Mouse (Mus musculus) spleen, adult 2 months (tissue): Measurements from ENCODE around the gene Slc35e2. TPM values are rescaled to one million over a fixed set of nuclear protein-coding genes. Genes with fewer than 3 reads are reported as not detected.

Experiments used
- DNase-seq, 2 experiments: peaks; one replicate each; pipeline versions ENCODE4 v3.0.0 to v3.0.0-alpha.2; 2012 to 2021; ENCODE audit warnings: low spot score in 2 of 2, low read depth in 1 of 2
- H3K27ac ChIP-seq: fragments of 200-500 bp; 2 replicates; pipeline ENCODE4 v1.5.1; 2012; ENCODE audit warnings: low read length, inconsistent platforms; ENCODE audit not compliant: insufficient read depth
- H3K27me3 ChIP-seq: fragments of 200-500 bp; 2 replicates; pipeline ENCODE4 v1.6.1; 2012; ENCODE audit warnings: mild to moderate bottlenecking, moderate library complexity, low read length, inconsistent platforms; ENCODE audit not compliant: control insufficient read depth, insufficient read depth
- H3K36me3 ChIP-seq: fragments of 200-500 bp; 2 replicates; pipeline ENCODE4 v1.6.1; 2012; ENCODE audit warnings: mild to moderate bottlenecking, low read length, inconsistent platforms; ENCODE audit not compliant: control insufficient read depth, insufficient read depth
- H3K4me1 ChIP-seq: fragments of 200-500 bp; 2 replicates; pipeline ENCODE4 v1.6.1; 2011; ENCODE audit warnings: inconsistent platforms; ENCODE audit not compliant: control insufficient read depth, insufficient read depth, insufficient read length
- H3K4me3 ChIP-seq: fragments of 200-500 bp; 2 replicates; pipeline ENCODE4 v1.5.1; 2011; ENCODE audit warnings: mild to moderate bottlenecking, inconsistent platforms; ENCODE audit not compliant: insufficient read depth, insufficient read length; ENCODE audit errors: extremely low read depth
- CTCF ChIP-seq: fragments of 200-500 bp; IDR thresholded peaks from 2 replicates; pipeline ENCODE4 v1.5.1; 2011; ENCODE audit warnings: mild to moderate bottlenecking, inconsistent platforms; ENCODE audit not compliant: insufficient read depth, insufficient read length, insufficient replicate concordance; ENCODE audit errors: extremely low read depth
- POLR2A ChIP-seq: fragments of 200-500 bp; IDR thresholded peaks from 2 replicates; pipeline ENCODE4 v1.6.1; 2011; ENCODE audit warnings: low read depth, low read length, inconsistent platforms
- WGBS: fragments of 180-500 bp; shearing (Covaris S2); methylation state at CpG from one replicate; pipeline ENCODE4 v1.1.7; 2018; 5-methylcytosine and 5-hydroxymethylcytosine counted together
- polyA plus RNA-seq: library from polyadenylated mRNA; depleted of rRNA; stranded (reverse); fragments of >200 nt; gene quantifications from 2 replicates; pipeline ENCODE4 v1.2.3, GENCODE M21; 2012

Slc35e2 gene
- polyA plus RNA-seq, 1 experiment: 7.1 TPM

GRCm38 (mm10) chr4:155645721-155646120 lies 44.5 kb downstream of the Slc35e2 start:
- DNase-seq: no peak
- H3K27me3 ChIP-seq: no peaks in the 10 kb centered on the region
- H3K4me3 ChIP-seq: no peak overlapping the region
- TF ChIP-seq POLR2A: no peak
- TF ChIP-seq CTCF: no peak
- 96% methylated on average over 5 of the region's 5 CpGs for WGBS
- no peak overlapping the region for H3K27ac ChIP-seq
- peaks cover 61% of the 10 kb centered on the region for H3K36me3 ChIP-seq
- no peaks in the 10 kb centered on the region for H3K4me1 ChIP-seq

GRCm38 (mm10) chr4:155649355-155649754 lies 48.1 kb downstream of the Slc35e2 start:
- 96% methylated on average over 11 of the region's 11 CpGs for WGBS
- peaks cover 43% of the 10 kb centered on the region for H3K36me3 ChIP-seq
- no peak overlapping the region for H3K4me3 ChIP-seq
- no peak for DNase-seq
- peaks cover 11% of the 10 kb centered on the region; the same call in 1 of the 2 replicates for H3K27me3 ChIP-seq
- H3K27ac ChIP-seq: no peak overlapping the region
- peaks cover 10% of the 10 kb centered on the region; the same call in 1 of the 2 replicates for H3K4me1 ChIP-seq
- TF ChIP-seq POLR2A (no peak), CTCF (no peak)

- no peak for DNase-seq
- WGBS: 70% methylated on average over 15 of the region's 15 CpGs
Measured at GRCm38 (mm10) chr4:155651553-155652269, 50.5 kb downstream of the Slc35e2 start.

GRCm38 (mm10) chr4:155652283-155653085 lies 51.3 kb downstream of the Slc35e2 start:
- Histone ChIP-seq H3K4me1 (peaks cover 14% of the 10 kb centered on the region; the same call in 1 of the 2 replicates), H3K4me3 (peak overlapping the region; percentile 25; the same call in 1 of the 2 replicates), H3K27ac (peak overlapping the region; percentile 55), H3K27me3 (peaks cover 12% of the 10 kb centered on the region; the same call in 1 of the 2 replicates), H3K36me3 (peaks cover 35% of the 10 kb centered on the region)
- TF ChIP-seq CTCF (no peak), POLR2A (no peak)
- 34% methylated on average over 36 of the region's 36 CpGs for WGBS
- DNase-seq: no peak

More at GRCm38 (mm10) chr4:155651553-155652269, 50.5 kb downstream of the Slc35e2 start:
- Histone ChIP-seq H3K27ac (peak overlapping the region; percentile 55), H3K36me3 (peaks cover 38% of the 10 kb centered on the region), H3K4me1 (peaks cover 14% of the 10 kb centered on the region; the same call in 1 of the 2 replicates), H3K27me3 (peaks cover 12% of the 10 kb centered on the region; the same call in 1 of the 2 replicates), H3K4me3 (no peak overlapping the region)
- TF ChIP-seq POLR2A: no peak

- Histone ChIP-seq H3K36me3 (peaks cover 30% of the 10 kb centered on the region), H3K4me3 (peak within 1 kb of the TSS; percentile 35), H3K27ac (peak within 1 kb of the TSS; percentile 55), H3K27me3 (peaks cover 12% of the 10 kb centered on the region; the same call in 1 of the 2 replicates), H3K4me1 (peaks cover 14% of the 10 kb centered on the region; the same call in 1 of the 2 replicates)
- TF ChIP-seq CTCF (no peak), POLR2A (no peak)
- DNase-seq: no peak
- WGBS: 3% methylated on average over 33 of the region's 33 CpGs
Measured at GRCm38 (mm10) chr4:155653086-155653450, 51.9 kb downstream of the Slc35e2 start, which contains the start of gene Mmp23. Gene Mmp23, minus strand, starts transcription at chr4:155653384.

- DNase-seq: no peak
- H3K27ac ChIP-seq: peak overlapping the region; percentile 55; the same call in 1 of the 2 replicates
Measured at GRCm38 (mm10) chr4:155653451-155654182, 52.4 kb downstream of the Slc35e2 start.

More at GRCm38 (mm10) chr4:155653451-155654182, 52.4 kb downstream of the Slc35e2 start:
- H3K4me1 ChIP-seq: peaks cover 14% of the 10 kb centered on the region; the same call in 1 of the 2 replicates
- TF ChIP-seq CTCF: no peak
- no peak for TF ChIP-seq POLR2A
- WGBS: 4% methylated on average over 31 of the region's 31 CpGs
- peak overlapping the region; percentile 35; the same call in 1 of the 2 replicates for H3K4me3 ChIP-seq
- peaks cover 12% of the 10 kb centered on the region; the same call in 1 of the 2 replicates for H3K27me3 ChIP-seq
- peaks cover 24% of the 10 kb centered on the region for H3K36me3 ChIP-seq
